Mouse (Mus musculus) erythroblast, embryonic 14.5 days (primary cell): ENCODE results near the gene Dnm3.

Experiments used
- GATA1 ChIP-seq: IDR thresholded peaks from 2 replicates; pipeline ENCODE4 v1.6.1; 2012; ENCODE audit warnings: low read length, inconsistent platforms, mixed read lengths
- TAL1 ChIP-seq: IDR thresholded peaks from 3 replicates; pipeline ENCODE4 v1.6.1; 2012; ENCODE audit warnings: low read length, inconsistent platforms, mixed read lengths

DNA sequence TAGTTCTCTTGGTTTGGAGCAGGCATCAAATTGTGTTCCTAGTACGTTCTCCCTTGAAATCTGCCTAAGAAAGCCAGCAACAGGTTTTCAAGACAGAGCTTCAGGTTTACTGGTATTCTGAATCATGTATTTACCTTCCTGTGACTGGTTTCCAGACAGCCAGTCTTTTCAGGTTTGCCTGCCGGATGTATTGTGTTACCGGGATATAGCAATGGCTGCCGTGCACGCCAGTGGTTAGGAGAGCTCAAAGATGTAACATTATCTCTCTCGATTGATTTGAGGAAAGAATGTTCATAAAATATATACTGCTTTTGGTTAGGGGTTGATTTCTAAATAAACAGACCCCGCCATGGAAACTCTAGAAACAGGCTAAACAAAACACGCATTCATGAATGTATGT lies 264.8 kb downstream of the Dnm3 start:
- TF ChIP-seq GATA1 (no peak), TAL1 (no peak)
